Mouse (Mus musculus) liver, embryonic 14.5 days (tissue): ENCODE measurements around the gene Ccr4.

ENCODE experiments used
- CTCF ChIP-seq: IDR thresholded peaks from 2 replicates; pipeline ENCODE4 v1.5.1; 2016; ENCODE audit warnings: antibody characterized with exemption, low read depth, control low read depth
- EP300 ChIP-seq: IDR thresholded peaks from 2 replicates; pipeline ENCODE4 v1.6.1; 2016; ENCODE audit warnings: antibody characterized with exemption, low read depth

DNA sequence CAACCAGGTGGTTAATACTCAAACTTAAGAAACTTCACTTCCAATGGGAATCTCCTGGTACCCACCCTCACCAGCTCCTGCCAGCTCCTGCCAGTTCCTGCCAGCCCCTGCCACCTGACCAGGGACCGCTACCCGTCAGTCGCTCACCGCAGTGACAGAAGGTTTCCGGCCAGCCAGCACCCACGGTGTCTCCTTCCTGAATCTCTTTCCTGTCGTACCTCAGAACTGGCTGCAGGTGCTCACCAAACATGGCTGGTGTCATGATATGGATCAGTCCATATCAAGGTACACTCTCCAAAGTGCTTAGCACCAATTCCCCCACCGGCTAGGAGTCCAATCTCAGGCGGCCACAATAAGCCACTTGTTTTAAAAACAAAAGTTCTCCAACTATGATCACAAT, 5.1 kb upstream of the Ccr4 start:
- TF ChIP-seq CTCF = no peak
- TF ChIP-seq EP300 = no peak
